Mouse (Mus musculus) liver, postnatal 0 days (tissue): Measurements from ENCODE around the gene Dgcr8.

ENCODE experiments used
- CTCF ChIP-seq: sonication (generic); IDR thresholded peaks from 2 replicates; pipeline ENCODE4 v1.5.1; 2016; ENCODE audit warnings: antibody characterized with exemption, low read depth
- EP300 ChIP-seq: IDR thresholded peaks from 2 replicates; pipeline ENCODE4 v1.6.1; 2016; ENCODE audit warnings: antibody characterized with exemption, low read depth, mild to moderate bottlenecking

DNA sequence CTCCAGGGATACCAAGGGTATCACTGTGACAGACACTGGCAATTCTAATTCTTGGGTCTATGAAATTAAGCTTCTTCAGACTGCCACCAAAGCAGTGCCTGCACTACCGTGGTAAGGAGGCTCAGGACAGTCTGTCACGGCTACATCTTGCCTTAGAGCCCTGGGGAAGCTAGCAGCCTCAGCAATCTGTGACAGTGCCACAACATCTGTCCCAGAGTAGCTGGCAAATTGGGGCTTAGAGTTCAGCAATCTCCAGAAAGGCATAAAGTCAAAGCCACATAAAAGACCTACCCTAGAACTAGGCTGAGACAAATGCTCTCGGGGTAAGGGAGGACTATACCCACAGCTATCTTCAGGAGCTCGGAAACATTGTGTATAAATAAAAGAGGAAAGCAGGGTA, 36.7 kb upstream of the Dgcr8 start:
- no peak for TF ChIP-seq CTCF
- no peak for TF ChIP-seq EP300
